Mouse (Mus musculus) lung, postnatal 0 days (tissue): ENCODE measurements at regions not wholly inside any gene's neighbourhood (a gene's known extent, or its start where the extent isn't known, plus 50 kb on each side); places are given as distances from the start of the nearest gene placed in this dataset.

ENCODE experiments used
- ATAC-seq: fragments of 200-750 bp; cut with Nextera tagmentation; 2 replicates; pipeline ENCODE4 v1.8.0; 2017; ENCODE audit warnings: moderate library complexity
- DNase-seq: peaks from one replicate; pipeline ENCODE4 v3.0.0-alpha.2; 2016; ENCODE audit warnings: low spot score
- H3K27ac ChIP-seq: fragments of 300-500 bp; sonication (generic); 2 replicates; pipeline ENCODE4 v1.5.1; 2014; ENCODE audit warnings: antibody characterized with exemption, mild to moderate bottlenecking, low read length, mixed read lengths
- H3K27me3 ChIP-seq: fragments of 300-500 bp; sonication (generic); replicated peaks from 2 replicates; pipeline ENCODE4 v1.6.1; 2014; ENCODE audit warnings: low read length, mixed read lengths; ENCODE audit not compliant: insufficient read depth
- H3K36me3 ChIP-seq: fragments of 300-500 bp; sonication (generic); 2 replicates; pipeline ENCODE4 v1.6.1; 2014; ENCODE audit warnings: low read length, mixed read lengths; ENCODE audit not compliant: insufficient read depth
- H3K4me1 ChIP-seq: fragments of 300-500 bp; sonication (generic); 2 replicates; pipeline ENCODE4 v1.6.1; 2014; ENCODE audit warnings: antibody characterized with exemption, low read depth, low read length, mixed read lengths; ENCODE audit not compliant: insufficient read depth
- H3K4me2 ChIP-seq: fragments of 300-500 bp; sonication (generic); replicated peaks from 2 replicates; pipeline ENCODE4 v1.6.1; 2014; ENCODE audit warnings: low read depth, mild to moderate bottlenecking, low read length, moderate library complexity, mixed read lengths
- H3K4me3 ChIP-seq: fragments of 300-500 bp; sonication (generic); 2 replicates; pipeline ENCODE4 v1.5.1; 2014; ENCODE audit warnings: low read depth, low read length
- H3K9ac ChIP-seq: fragments of 300-500 bp; sonication (generic); replicated peaks from 2 replicates; pipeline ENCODE4 v1.6.1; 2014; ENCODE audit warnings: low read depth, mild to moderate bottlenecking
- H3K9me3 ChIP-seq: fragments of 300-500 bp; sonication (generic); 2 replicates; pipeline ENCODE4 v1.6.1; 2016; ENCODE audit warnings: low read length, mixed read lengths
- CTCF ChIP-seq: IDR thresholded peaks from 2 replicates; pipeline ENCODE4 v1.5.1; 2016; ENCODE audit warnings: antibody characterized with exemption, mild to moderate bottlenecking
- EP300 ChIP-seq: IDR thresholded peaks from 2 replicates; pipeline ENCODE4 v1.6.1; 2016; ENCODE audit warnings: antibody characterized with exemption, mild to moderate bottlenecking, control low read depth
- WGBS: fragments of 180-500 bp; shearing (Covaris S2); extraction: QIAGEN DNeasy Blood & Tissue Kit; methylation state at CpG from one replicate; pipeline ENCODE4 v1.1.7; 2014; 5-methylcytosine and 5-hydroxymethylcytosine counted together

DNA sequence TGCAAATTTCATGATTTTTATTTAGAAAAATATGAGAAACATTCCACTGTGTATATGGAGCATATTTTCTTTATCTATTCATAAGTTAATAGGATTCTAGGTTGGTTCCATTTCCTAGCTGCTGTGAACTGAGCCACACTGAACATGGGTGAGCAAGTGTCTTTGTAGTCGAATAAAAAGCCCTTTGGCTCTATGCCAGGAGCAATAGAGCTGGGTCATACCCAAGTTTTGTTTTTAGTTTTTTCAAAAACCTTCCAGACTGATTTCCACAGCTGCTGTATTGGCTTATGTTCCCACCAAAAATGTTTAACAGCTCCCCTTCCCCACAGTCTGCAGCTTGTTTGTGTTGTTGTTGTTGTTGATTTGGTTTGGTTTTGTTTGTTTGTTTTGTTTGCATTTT is 822.5 kb downstream of the Tmem114 start:
- WGBS: 13% methylated on average over 1 of the region's 1 CpGs

GRCm38 (mm10) chr16:7574879-7575278 is 850.1 kb downstream of the Tmem114 start:
- Histone ChIP-seq H3K36me3 (no peaks in the 10 kb centered on the region), H3K4me1 (no peaks in the 10 kb centered on the region), H3K27ac (no peak overlapping the region), H3K4me3 (no peak overlapping the region), H3K27me3 (no peaks in the 10 kb centered on the region), H3K9me3 (no peaks in the 10 kb centered on the region), H3K9ac (no peak overlapping the region), H3K4me2 (no peak overlapping the region)
- no peak for ATAC-seq
- DNase-seq: no peak
- WGBS: 43% methylated on average over 3 of the region's 3 CpGs
- no peak for TF ChIP-seq CTCF
- no peak for TF ChIP-seq EP300

More for the DNA sequence above, 822.5 kb downstream of the Tmem114 start:
- no peaks in the 10 kb centered on the region for H3K27me3 ChIP-seq
- no peaks in the 10 kb centered on the region for H3K36me3 ChIP-seq
- TF ChIP-seq CTCF: no peak
- TF ChIP-seq EP300: no peak
- H3K4me2 ChIP-seq: no peak overlapping the region
- ATAC-seq (no peak), DNase-seq (no peak)
- no peaks in the 10 kb centered on the region for H3K4me1 ChIP-seq
- H3K4me3 ChIP-seq: no peak overlapping the region
- H3K9ac ChIP-seq: no peak overlapping the region
- no peaks in the 10 kb centered on the region for H3K9me3 ChIP-seq
- H3K27ac ChIP-seq: no peak overlapping the region

DNA sequence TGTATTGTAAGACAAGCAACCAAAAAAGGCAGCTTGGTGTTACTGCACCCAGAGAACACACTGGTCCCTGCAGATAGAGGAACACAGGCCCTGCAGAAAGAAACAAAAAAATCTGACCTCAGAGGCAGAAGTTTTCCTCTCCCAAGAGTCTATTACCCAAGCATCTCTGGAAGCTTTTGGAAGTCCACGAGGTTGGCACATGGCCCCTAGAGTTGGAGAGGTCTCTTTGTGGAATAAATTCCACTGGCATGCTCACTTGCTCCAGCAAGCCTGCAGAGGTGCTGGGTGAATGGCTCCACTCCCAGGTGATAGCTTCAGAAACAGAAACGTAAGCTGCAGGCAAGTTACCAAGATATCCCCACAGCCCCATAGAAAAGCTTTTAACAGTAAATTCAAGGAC is 864.1 kb downstream of the Tmem114 start:
- Histone ChIP-seq H3K4me2 (no peak overlapping the region), H3K9ac (no peak overlapping the region), H3K4me3 (no peak overlapping the region), H3K9me3 (no peaks in the 10 kb centered on the region), H3K4me1 (no peaks in the 10 kb centered on the region), H3K27me3 (no peaks in the 10 kb centered on the region), H3K27ac (no peak overlapping the region), H3K36me3 (no peaks in the 10 kb centered on the region)
- WGBS: 35% methylated on average over 2 of the region's 2 CpGs
- TF ChIP-seq CTCF (no peak), EP300 (no peak)
- ATAC-seq (no peak), DNase-seq (no peak)

DNA sequence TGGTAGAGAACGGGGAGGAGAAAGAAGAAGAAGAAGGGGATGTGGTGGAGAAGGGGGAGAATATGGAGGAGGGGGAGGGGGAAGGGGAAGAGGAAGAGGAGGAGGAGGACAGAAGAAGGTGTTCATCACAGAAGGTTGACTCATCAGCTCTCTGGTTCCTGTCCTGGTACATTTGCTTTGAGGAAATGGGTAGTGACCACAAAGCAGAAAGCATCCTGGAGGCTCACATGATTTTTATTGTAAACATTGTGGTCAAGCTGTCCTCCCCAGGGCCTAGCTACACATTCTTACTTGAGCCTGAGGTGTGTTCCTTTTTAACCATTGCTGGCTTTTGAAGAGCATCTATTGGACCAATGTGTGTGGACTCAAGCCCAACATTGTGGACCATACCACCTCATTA is 865.8 kb downstream of the Tmem114 start:
- Histone ChIP-seq H3K4me2 (no peak overlapping the region), H3K27ac (no peak overlapping the region), H3K36me3 (no peaks in the 10 kb centered on the region), H3K9ac (no peak overlapping the region), H3K4me3 (no peak overlapping the region), H3K27me3 (no peaks in the 10 kb centered on the region), H3K4me1 (no peaks in the 10 kb centered on the region), H3K9me3 (no peaks in the 10 kb centered on the region)
- TF ChIP-seq EP300 (no peak), CTCF (no peak)
- DNase-seq: no peak
- 80% methylated on average over 1 of the region's 1 CpGs for WGBS
- ATAC-seq: no peak

GRCm38 (mm10) chr16:7558637-7559036 is 866.3 kb downstream of the Tmem114 start:
- Histone ChIP-seq H3K4me2 (no peak overlapping the region), H3K9me3 (no peaks in the 10 kb centered on the region), H3K27me3 (no peaks in the 10 kb centered on the region), H3K4me1 (no peaks in the 10 kb centered on the region), H3K36me3 (no peaks in the 10 kb centered on the region), H3K27ac (no peak overlapping the region), H3K9ac (no peak overlapping the region), H3K4me3 (no peak overlapping the region)
- DNase-seq (no peak), ATAC-seq (no peak)
- WGBS: 86% methylated on average over 1 of the region's 1 CpGs
- no peak for TF ChIP-seq CTCF
- no peak for TF ChIP-seq EP300

DNA sequence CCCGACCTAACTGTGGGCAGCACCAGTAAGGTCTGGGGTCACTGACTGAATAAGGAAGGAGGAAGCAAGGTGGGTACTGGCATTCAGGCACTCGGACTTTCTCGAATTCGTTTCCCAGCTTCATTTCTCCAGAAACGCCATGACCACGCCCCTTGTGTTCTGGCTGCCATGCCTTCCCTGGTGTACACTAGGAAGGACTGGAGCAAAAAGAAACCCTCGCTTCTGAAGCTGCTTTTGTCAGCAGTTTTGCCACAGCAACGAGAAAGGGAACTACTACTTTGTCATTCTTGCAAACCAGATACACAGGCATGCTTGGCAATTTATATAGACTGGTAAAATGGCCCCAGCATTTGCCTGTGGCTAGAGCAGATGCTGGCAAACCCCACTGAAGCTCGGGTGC is 869.0 kb downstream of the Tmem114 start:
- Histone ChIP-seq H3K9ac (no peak overlapping the region), H3K9me3 (no peaks in the 10 kb centered on the region), H3K27ac (no peak overlapping the region), H3K4me2 (no peak overlapping the region), H3K27me3 (no peaks in the 10 kb centered on the region), H3K4me1 (no peaks in the 10 kb centered on the region), H3K36me3 (no peaks in the 10 kb centered on the region), H3K4me3 (no peak overlapping the region)
- TF ChIP-seq CTCF (no peak), EP300 (no peak)
- no peak for ATAC-seq
- no peak for DNase-seq
- WGBS: 84% methylated on average over 9 of the region's 9 CpGs

DNA sequence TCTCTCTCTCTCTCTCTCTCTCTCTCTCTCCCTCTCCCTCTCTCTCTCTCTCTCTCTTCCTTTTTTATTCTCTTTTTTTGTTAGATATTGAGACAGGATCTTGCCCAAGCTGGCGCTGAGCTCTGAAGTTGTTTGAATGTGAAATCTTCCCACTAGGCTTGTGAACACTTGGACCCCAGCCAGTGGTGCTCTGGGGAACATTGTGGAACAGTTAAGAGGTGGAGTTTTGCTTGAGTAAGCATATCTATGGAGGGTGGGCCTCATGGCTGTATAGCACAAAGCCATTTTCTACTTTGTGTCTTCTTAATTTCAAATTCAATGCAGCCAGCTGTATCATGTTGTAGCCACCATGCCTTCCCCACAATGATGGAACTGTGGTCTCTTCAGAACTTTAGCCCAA is 875.4 kb downstream of the Tmem114 start:
- no peak overlapping the region for H3K27ac ChIP-seq
- H3K27me3 ChIP-seq: no peaks in the 10 kb centered on the region
- TF ChIP-seq CTCF (no peak), EP300 (no peak)
- H3K9me3 ChIP-seq: no peaks in the 10 kb centered on the region
- DNase-seq (peak; percentile 28), ATAC-seq (no peak)
- no peak overlapping the region for H3K9ac ChIP-seq
- no peaks in the 10 kb centered on the region for H3K36me3 ChIP-seq
- no peak overlapping the region for H3K4me3 ChIP-seq
- no peaks in the 10 kb centered on the region for H3K4me1 ChIP-seq
- no peak overlapping the region for H3K4me2 ChIP-seq
- 39% methylated on average over 1 of the region's 1 CpGs for WGBS
